ENCODE assay signal across 24 mouse cellular contexts in the genomic region with DNA sequence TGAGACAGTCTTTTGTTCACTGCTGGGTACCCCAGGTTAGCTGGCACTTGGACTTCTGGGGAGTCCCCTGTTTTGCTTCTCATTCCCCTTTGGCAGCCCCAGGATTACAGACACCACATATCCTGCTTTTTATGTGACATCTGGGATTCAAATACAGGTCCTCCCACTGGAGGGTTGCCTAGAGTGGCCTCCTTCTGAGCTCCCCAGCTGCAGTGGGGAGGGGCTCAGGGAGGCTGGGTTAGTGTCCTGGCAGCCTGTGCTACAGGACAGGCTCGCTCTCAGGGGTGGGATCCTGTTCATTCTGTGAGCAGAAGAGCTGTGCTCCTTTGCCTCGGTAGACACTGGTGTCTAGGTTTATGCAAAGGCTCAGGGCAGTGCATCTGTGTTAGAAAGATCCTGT. TPM values are rescaled to one million over a fixed set of nuclear protein-coding genes. Genes with fewer than 3 reads are reported as not detected.
A peak's percentile ranks its signal among the peaks of the same experiment; 100 is the strongest.
DNase-seq lines count a peak whose midpoint lies in the region; ATAC-seq and TF ChIP-seq lines count a peak whose summit lies in the region.
"Had no signal": no experiment of that assay in that cellular context is flagged by ENCODE, and none has a peak within 500 bp of the region (broad histone marks: within the 10 kb centered on the region; RNA-seq: fewer than 3 reads in every experiment).

No protein-coding gene starts in this region.

- no peaks in the 10 kb centered on the region for H3K27me3 ChIP-seq in embryonic facial prominence, embryonic 14.5 days (replicated peaks; ENCODE audit: control insufficient read depth, insufficient read depth, low read length)
- H3K27me3 ChIP-seq in embryonic facial prominence, embryonic 10.5 days (replicated peaks; ENCODE audit: low read depth, poor library complexity, severe bottlenecking): no peaks in the 10 kb centered on the region
- no peaks in the 10 kb centered on the region for H3K27me3 ChIP-seq in intestine, embryonic 16.5 days (replicated peaks; ENCODE audit: control insufficient read depth, insufficient read depth, low read length)
- H3K27me3 ChIP-seq in intestine, postnatal 0 days (replicated peaks; ENCODE audit: control insufficient read depth, insufficient read depth, low read length): no peaks in the 10 kb centered on the region
- H3K27me3 ChIP-seq in lung, postnatal 0 days (replicated peaks; ENCODE audit: insufficient read depth, low read length): no peaks in the 10 kb centered on the region
- H3K27me3 ChIP-seq in limb, embryonic 13.5 days: no peaks in the 10 kb centered on the region
- H3K27me3 ChIP-seq: intestine, embryonic 15.5 days; midbrain, embryonic 12.5 days; neural tube, embryonic 15.5 days had no signal

- H3K4me1 ChIP-seq in embryonic facial prominence, embryonic 14.5 days (ENCODE audit: control insufficient read depth, insufficient read depth, low read length): no peaks in the 10 kb centered on the region
- 0 out of 2 replicates have a peak, but pooled peaks cover 4% of the 10 kb centered on the region for H3K4me1 ChIP-seq in embryonic facial prominence, embryonic 10.5 days
- no peaks in the 10 kb centered on the region for H3K4me1 ChIP-seq in intestine, embryonic 16.5 days (ENCODE audit: control insufficient read depth, insufficient read depth, low read length)
- H3K4me1 ChIP-seq in intestine, postnatal 0 days (replicated peaks; ENCODE audit: control insufficient read depth, insufficient read depth, low read length): no peaks in the 10 kb centered on the region
- no peaks in the 10 kb centered on the region for H3K4me1 ChIP-seq in lung, postnatal 0 days (ENCODE audit: insufficient read depth, low read depth, low read length)
- 0 out of 2 replicates have a peak, but pooled peaks cover under 1% of the 10 kb centered on the region for H3K4me1 ChIP-seq in limb, embryonic 13.5 days
- H3K4me1 ChIP-seq: intestine, embryonic 15.5 days had no signal

- H3K27ac ChIP-seq in embryonic facial prominence, embryonic 14.5 days (replicated peaks; ENCODE audit: low read depth, low read length): no peak overlapping the region
- no peak overlapping the region for H3K27ac ChIP-seq in embryonic facial prominence, embryonic 10.5 days (replicated peaks)
- H3K27ac ChIP-seq in intestine, embryonic 16.5 days (ENCODE audit: low read length): no peak overlapping the region
- H3K27ac ChIP-seq in intestine, postnatal 0 days (ENCODE audit: low read depth, low read length): no peak overlapping the region
- no peak overlapping the region for H3K27ac ChIP-seq in lung, postnatal 0 days (ENCODE audit: low read length)
- H3K27ac ChIP-seq in limb, embryonic 13.5 days: no peak overlapping the region
- H3K27ac ChIP-seq: hindbrain, embryonic 10.5 days; intestine, embryonic 15.5 days; kidney, embryonic 15.5 days; midbrain, embryonic 12.5 days; neural tube, embryonic 15.5 days; stomach, postnatal 0 days had no signal

- H3K4me2 ChIP-seq in embryonic facial prominence, embryonic 14.5 days (ENCODE audit: low read depth, low read length): no peak overlapping the region
- H3K4me2 ChIP-seq in intestine, embryonic 16.5 days (ENCODE audit: low read depth, low read length): no peak overlapping the region
- H3K4me2 ChIP-seq in intestine, postnatal 0 days (replicated peaks; ENCODE audit: low read depth): no peak overlapping the region
- no peak overlapping the region for H3K4me2 ChIP-seq in lung, postnatal 0 days (replicated peaks; ENCODE audit: low read depth, low read length)
- H3K4me2 ChIP-seq in limb, embryonic 13.5 days (replicated peaks): no peak overlapping the region
- H3K4me2 ChIP-seq: heart, embryonic 11.5 days; intestine, embryonic 15.5 days; kidney, embryonic 15.5 days; liver, embryonic 11.5 days; midbrain, embryonic 12.5 days; neural tube, embryonic 15.5 days had no signal

- no peaks in the 10 kb centered on the region for H3K36me3 ChIP-seq in embryonic facial prominence, embryonic 14.5 days (ENCODE audit: control insufficient read depth, insufficient read depth, low read length)
- no peaks in the 10 kb centered on the region for H3K36me3 ChIP-seq in embryonic facial prominence, embryonic 10.5 days (replicated peaks)
- H3K36me3 ChIP-seq in intestine, embryonic 16.5 days (ENCODE audit: control insufficient read depth, insufficient read depth, low read length): no peaks in the 10 kb centered on the region
- H3K36me3 ChIP-seq in intestine, postnatal 0 days (ENCODE audit: control insufficient read depth, insufficient read depth): no peaks in the 10 kb centered on the region
- H3K36me3 ChIP-seq in lung, postnatal 0 days (ENCODE audit: insufficient read depth, low read length): no peaks in the 10 kb centered on the region
- H3K36me3 ChIP-seq in limb, embryonic 13.5 days: no peaks in the 10 kb centered on the region
- H3K36me3 ChIP-seq: hindbrain, embryonic 10.5 days; intestine, embryonic 15.5 days; kidney, embryonic 15.5 days; midbrain, embryonic 12.5 days; neural tube, embryonic 15.5 days had no signal

- peak; percentile 29 for DNase-seq in embryonic facial prominence, embryonic 14.5 days (ENCODE audit: low spot score)
- no peak for DNase-seq in embryonic facial prominence, embryonic 10.5 days (ENCODE audit: low spot score)
- DNase-seq in lung, postnatal 0 days (ENCODE audit: low spot score): no peak
- DNase-seq in lung, postnatal 14 days: no peak
- no peak for DNase-seq in thymus, postnatal 36 days
- DNase-seq: adrenal gland, postnatal 10 days; cerebellum, adult 8-10 months; kidney, postnatal 36 days; lung, adult 18-20 months; thymus, adult 2 months had no signal

- TF ChIP-seq EP300 in lung, postnatal 0 days (IDR thresholded peaks at IDR 0.05): no peak

- H3K4me3 ChIP-seq in embryonic facial prominence, embryonic 14.5 days (ENCODE audit: low read depth, low read length): no peak overlapping the region
- no peak overlapping the region for H3K4me3 ChIP-seq in embryonic facial prominence, embryonic 10.5 days
- H3K4me3 ChIP-seq in intestine, embryonic 16.5 days (ENCODE audit: low read length): no peak overlapping the region
- no peak overlapping the region for H3K4me3 ChIP-seq in intestine, postnatal 0 days (ENCODE audit: low read depth, low read length)
- H3K4me3 ChIP-seq in lung, postnatal 0 days (ENCODE audit: low read depth, low read length): no peak overlapping the region
- H3K4me3 ChIP-seq in limb, embryonic 13.5 days: no peak overlapping the region
- H3K4me3 ChIP-seq: hindbrain, embryonic 10.5 days; intestine, embryonic 15.5 days; kidney, embryonic 15.5 days; midbrain, embryonic 12.5 days; neural tube, embryonic 15.5 days had no signal

- TF ChIP-seq CTCF in intestine, postnatal 0 days (IDR thresholded peaks at IDR 0.05; ENCODE audit: low read depth): no peak
- TF ChIP-seq CTCF in lung, postnatal 0 days (IDR thresholded peaks at IDR 0.05): no peak

- ATAC-seq in embryonic facial prominence, embryonic 14.5 days (ENCODE audit: low read depth): no peak
- ATAC-seq in intestine, embryonic 16.5 days: peak; percentile 36; the same call in 1 of the 2 replicates
- ATAC-seq in intestine, postnatal 0 days: no peak
- ATAC-seq in lung, postnatal 0 days: peak; percentile 52
- ATAC-seq in limb, embryonic 13.5 days (ENCODE audit: low FRiP score, low read depth): 0 out of 2 replicates have a peak, but pooled peaks have one; percentile 17
- ATAC-seq: activated CD4-positive, CD25-positive, alpha-beta regulatory T cell, adult 4 months; forebrain, embryonic 14.5 days; hindbrain, embryonic 16.5 days; intestine, embryonic 15.5 days had no signal

- H3K9me3 ChIP-seq in embryonic facial prominence, embryonic 14.5 days (ENCODE audit: control insufficient read depth, low read length): no peaks in the 10 kb centered on the region
- no peaks in the 10 kb centered on the region for H3K9me3 ChIP-seq in embryonic facial prominence, embryonic 10.5 days
- H3K9me3 ChIP-seq in intestine, embryonic 16.5 days (ENCODE audit: control insufficient read depth, low read length): no peaks in the 10 kb centered on the region
- no peaks in the 10 kb centered on the region for H3K9me3 ChIP-seq in intestine, postnatal 0 days (ENCODE audit: control insufficient read depth)
- H3K9me3 ChIP-seq in lung, postnatal 0 days (ENCODE audit: low read length): no peaks in the 10 kb centered on the region
- 0 out of 2 replicates have a peak, but pooled peaks cover 6% of the 10 kb centered on the region for H3K9me3 ChIP-seq in limb, embryonic 13.5 days
- H3K9me3 ChIP-seq: hindbrain, embryonic 10.5 days; intestine, embryonic 15.5 days; kidney, embryonic 15.5 days; midbrain, embryonic 12.5 days; neural tube, embryonic 15.5 days had no signal

- H3K9ac ChIP-seq in embryonic facial prominence, embryonic 14.5 days (ENCODE audit: low read depth, low read length): no peak overlapping the region
- 0 out of 2 replicates have a peak overlapping the region, but pooled peaks have one; percentile 4 for H3K9ac ChIP-seq in intestine, embryonic 16.5 days (ENCODE audit: low read depth, low read length)
- no peak overlapping the region for H3K9ac ChIP-seq in intestine, postnatal 0 days (ENCODE audit: low read depth, low read length)
- no peak overlapping the region for H3K9ac ChIP-seq in lung, postnatal 0 days (replicated peaks; ENCODE audit: low read depth)
- H3K9ac ChIP-seq in limb, embryonic 13.5 days: no peak overlapping the region
- H3K9ac ChIP-seq: intestine, embryonic 15.5 days; kidney, embryonic 15.5 days; midbrain, embryonic 12.5 days; neural tube, embryonic 15.5 days had no signal

- WGBS in embryonic facial prominence, embryonic 14.5 days: 35% methylated on average over 2 of the region's 2 CpGs
- 53% methylated on average over 2 of the region's 2 CpGs for WGBS in embryonic facial prominence, embryonic 10.5 days
- WGBS in intestine, embryonic 16.5 days: 37% methylated on average over 2 of the region's 2 CpGs
- 51% methylated on average over 2 of the region's 2 CpGs for WGBS in intestine, postnatal 0 days
- 37% methylated on average over 2 of the region's 2 CpGs for WGBS in lung, postnatal 0 days
- 39% methylated on average over 2 of the region's 2 CpGs for WGBS in limb, embryonic 13.5 days

RNA-seq across cellular contexts. Expression of a gene that starts 51.2 kb away (rescaled TPM):
- polyA plus RNA-seq in embryonic facial prominence, embryonic 14.5 days (2014; fragmentation: Nextera tagmentation; extraction: Ambion mirVana): 12.9 and 13.2 TPM in 2 replicates
- polyA plus RNA-seq in embryonic facial prominence, embryonic 10.5 days (2016; fragmentation: Nextera tagmentation; extraction: Ambion mirVana): 2.6 and 3.6 TPM in 2 replicates
- 2.1 and 3.3 TPM in 2 replicates for polyA plus RNA-seq in intestine, embryonic 16.5 days (2015; fragmentation: Nextera tagmentation; extraction: Ambion mirVana)
- polyA plus RNA-seq in intestine, postnatal 0 days (2015; fragmentation: Nextera tagmentation; extraction: Ambion mirVana): 1.0 and 1.1 TPM in 2 replicates
- polyA plus RNA-seq in lung, postnatal 0 days (2015; fragmentation: Nextera tagmentation; extraction: Ambion mirVana): 4.3 and 4.4 TPM in 2 replicates
- 5.1 and 5.6 TPM in 2 replicates for polyA plus RNA-seq in limb, embryonic 13.5 days (2015; fragmentation: Nextera tagmentation; extraction: Ambion mirVana)
- polyA plus RNA-seq: activated CD4-positive, CD25-positive, alpha-beta regulatory T cell, adult 4 months had no signal

Comparison
In these comparisons a context has a peak if more than half of its experiments do, and no peak if none do; other contexts are left out.
1. ATAC-seq: peak in intestine, embryonic 16.5 days (single experiment), lung, postnatal 0 days (single experiment) and limb, embryonic 13.5 days (single experiment); none in embryonic facial prominence, embryonic 14.5 days (single experiment) and intestine, postnatal 0 days (single experiment).